Mouse (Mus musculus): Measurements from ENCODE around the gene Chtop. TPM values are rescaled to one million over a fixed set of nuclear protein-coding genes. Genes with fewer than 3 reads are reported as not detected.

Gene Chtop
- polyA plus RNA-seq, 1 experiment from 2014 or later = 151 TPM

DNA sequence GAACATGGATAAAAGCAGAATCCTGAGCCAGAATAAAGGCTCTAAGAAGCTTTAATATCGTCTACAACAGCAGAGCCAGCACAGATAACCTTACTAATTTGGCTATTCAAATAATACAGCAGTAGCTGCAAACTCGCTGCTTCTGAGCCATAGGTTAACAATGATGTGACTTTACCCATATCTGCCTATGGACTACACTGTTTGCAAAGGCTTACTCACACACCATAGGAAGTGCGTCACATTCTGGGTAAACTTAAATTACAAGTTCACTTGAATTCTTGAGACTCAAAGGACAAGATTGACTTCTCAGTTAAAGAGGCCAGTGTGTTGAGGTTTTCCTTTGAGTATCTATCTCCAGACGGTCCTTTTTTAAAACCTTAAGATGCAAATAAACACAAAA, 5.9 kb downstream of the Chtop start:
- Histone ChIP-seq H3K27me3 (ENCODE audit: control insufficient read depth, insufficient read depth, low read length) (no peaks in the 10 kb centered on the region), H3K9ac (ENCODE audit: low read length) (no peak overlapping the region), H3K4me1 (replicated peaks; ENCODE audit: control insufficient read depth, insufficient read depth, low read length) (peaks cover 7% of the 10 kb centered on the region; the same call in 1 of the 2 replicates), H3K36me3 (ENCODE audit: control insufficient read depth, insufficient read depth, low read length) (peaks cover 16% of the 10 kb centered on the region), H3K27ac (ENCODE audit: low read depth, low read length) (no peak overlapping the region), H3K4me3 (ENCODE audit: low read depth, low read length) (no peak overlapping the region), H3K9me3 (ENCODE audit: control insufficient read depth, low read length) (no peaks in the 10 kb centered on the region), H3K4me2 (ENCODE audit: low read depth, low read length, severe bottlenecking) (no peak overlapping the region)
- ATAC-seq (replicated peaks; ENCODE audit: low FRiP score) (no peak), DNase-seq (ENCODE audit: low spot score) (no peak)
- WGBS = 76% methylated on average over 4 of the region's 4 CpGs

DNA sequence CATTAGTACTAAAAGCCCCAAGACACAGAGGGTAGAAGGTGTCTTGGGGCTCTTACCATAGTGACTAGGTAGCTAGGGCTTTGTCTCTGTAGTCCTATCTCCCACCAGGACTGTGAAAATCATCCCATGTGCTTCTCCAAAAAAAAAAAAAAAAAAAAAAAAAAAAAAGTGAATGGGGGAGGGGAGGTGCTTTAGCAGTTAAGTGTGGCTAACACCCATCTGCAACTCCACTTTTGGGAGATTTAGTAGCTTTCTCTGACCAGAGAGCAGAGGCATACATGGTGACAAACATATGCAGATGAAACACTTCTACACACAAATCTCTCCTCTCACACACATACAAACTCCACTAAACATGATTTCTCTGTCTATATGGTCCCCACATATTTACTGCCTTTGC, 11.7 kb downstream of the Chtop start:
- Histone ChIP-seq H3K27ac (ENCODE audit: low read depth, low read length) (no peak overlapping the region), H3K36me3 (ENCODE audit: control insufficient read depth, insufficient read depth, low read length) (peaks cover 15% of the 10 kb centered on the region), H3K27me3 (ENCODE audit: control insufficient read depth, insufficient read depth, low read length) (no peaks in the 10 kb centered on the region), H3K9me3 (ENCODE audit: control insufficient read depth, low read length) (no peaks in the 10 kb centered on the region), H3K4me3 (ENCODE audit: low read depth, low read length) (no peak overlapping the region), H3K4me2 (ENCODE audit: low read depth, low read length, severe bottlenecking) (no peak overlapping the region), H3K9ac (ENCODE audit: low read length) (no peak overlapping the region), H3K4me1 (replicated peaks; ENCODE audit: control insufficient read depth, insufficient read depth, low read length) (no peaks in the 10 kb centered on the region)
- ATAC-seq (replicated peaks; ENCODE audit: low FRiP score) (no peak), DNase-seq (ENCODE audit: low spot score) (no peak)

DNA sequence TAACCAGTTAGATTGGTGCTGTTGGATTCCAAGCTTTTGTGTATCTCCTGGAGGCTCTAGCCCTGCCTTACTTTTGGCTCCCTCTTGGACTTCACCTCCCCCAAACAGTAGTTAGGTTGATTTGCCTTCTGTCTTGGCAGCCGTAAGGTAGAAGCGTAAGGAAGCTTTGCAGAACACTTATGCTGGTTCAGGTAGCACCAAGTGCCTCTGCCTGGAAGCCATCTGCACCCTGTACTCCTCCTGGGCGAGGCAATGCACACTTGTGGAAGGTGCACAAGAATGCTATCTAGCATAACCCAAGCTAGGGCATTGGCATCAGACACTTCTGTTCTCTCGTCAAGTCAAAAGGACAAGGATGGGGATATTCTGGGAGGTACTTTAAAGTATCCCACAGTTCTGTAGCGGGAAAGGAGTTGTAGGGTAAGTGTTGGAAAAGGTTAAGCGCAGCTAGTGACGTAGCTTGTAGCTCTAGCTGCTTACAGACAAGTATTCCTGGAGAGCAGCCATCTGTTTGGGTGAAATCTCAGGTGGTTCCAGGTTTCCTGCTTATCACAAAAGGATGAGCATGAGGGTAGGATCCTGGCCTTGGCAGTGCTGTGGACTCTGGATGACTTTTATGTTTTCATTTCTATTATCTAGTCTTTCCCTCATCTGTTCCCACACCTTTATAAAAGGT, 13.3 kb downstream of the Chtop start:
- Histone ChIP-seq H3K4me3 (ENCODE audit: low read depth, low read length) (no peak overlapping the region), H3K27ac (ENCODE audit: low read depth, low read length) (no peak overlapping the region), H3K9me3 (ENCODE audit: control insufficient read depth, low read length) (no peaks in the 10 kb centered on the region), H3K9ac (ENCODE audit: low read length) (no peak overlapping the region), H3K36me3 (ENCODE audit: control insufficient read depth, insufficient read depth, low read length) (peaks cover 8% of the 10 kb centered on the region; the same call in 1 of the 2 replicates), H3K4me2 (ENCODE audit: low read depth, low read length, severe bottlenecking) (no peak overlapping the region), H3K27me3 (ENCODE audit: control insufficient read depth, insufficient read depth, low read length) (no peaks in the 10 kb centered on the region), H3K4me1 (replicated peaks; ENCODE audit: control insufficient read depth, insufficient read depth, low read length) (no peaks in the 10 kb centered on the region)
- ATAC-seq (replicated peaks; ENCODE audit: low FRiP score) (no peak), DNase-seq (ENCODE audit: low spot score) (no peak)
- 92% methylated on average over 7 of the region's 7 CpGs for WGBS

DNA sequence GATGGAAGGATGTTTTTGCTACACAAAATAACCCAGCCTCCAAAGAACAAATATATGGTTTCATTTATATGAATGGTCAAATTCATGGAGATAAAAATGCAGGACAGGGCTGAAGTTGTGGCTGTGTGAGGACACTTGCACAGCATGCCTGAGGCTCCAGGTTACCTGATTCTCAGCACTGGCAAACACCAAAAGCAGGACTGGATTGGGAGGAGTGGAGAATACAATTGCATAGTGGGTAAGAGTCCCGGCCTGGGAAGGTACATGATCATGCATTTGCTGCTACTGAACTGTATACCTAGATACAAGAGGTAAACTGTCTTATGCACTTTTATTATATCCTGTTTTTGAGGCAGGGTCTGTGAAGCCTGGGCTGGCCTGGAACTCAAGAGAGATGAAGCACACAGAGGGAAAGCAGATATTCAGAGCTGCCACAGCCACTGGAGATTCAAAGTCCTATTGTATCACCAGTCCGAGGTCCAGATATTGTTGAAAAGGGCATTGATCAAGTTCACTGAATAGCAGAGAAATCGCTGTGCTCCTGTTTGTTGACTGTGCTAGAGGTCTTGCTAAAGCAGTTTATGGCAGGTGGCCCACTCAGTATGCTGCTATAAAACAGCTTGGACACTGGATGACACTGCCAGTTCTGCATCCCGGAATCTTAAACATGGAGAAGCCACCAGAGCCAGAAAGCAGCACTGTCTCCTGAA, 15.3 kb downstream of the Chtop start:
- ATAC-seq (replicated peaks; ENCODE audit: low FRiP score) (no peak), DNase-seq (ENCODE audit: low spot score) (no peak)
- Histone ChIP-seq H3K36me3 (ENCODE audit: control insufficient read depth, insufficient read depth, low read length) (peaks cover 8% of the 10 kb centered on the region; the same call in 1 of the 2 replicates), H3K27me3 (ENCODE audit: control insufficient read depth, insufficient read depth, low read length) (no peaks in the 10 kb centered on the region), H3K4me3 (ENCODE audit: low read depth, low read length) (no peak overlapping the region), H3K4me2 (ENCODE audit: low read depth, low read length, severe bottlenecking) (no peak overlapping the region), H3K9ac (ENCODE audit: low read length) (no peak overlapping the region), H3K27ac (ENCODE audit: low read depth, low read length) (no peak overlapping the region), H3K9me3 (ENCODE audit: control insufficient read depth, low read length) (no peaks in the 10 kb centered on the region), H3K4me1 (replicated peaks; ENCODE audit: control insufficient read depth, insufficient read depth, low read length) (0 out of 2 replicates have a peak, but pooled peaks cover 5% of the 10 kb centered on the region)
- WGBS = 52% methylated on average over 4 of the region's 4 CpGs

DNA sequence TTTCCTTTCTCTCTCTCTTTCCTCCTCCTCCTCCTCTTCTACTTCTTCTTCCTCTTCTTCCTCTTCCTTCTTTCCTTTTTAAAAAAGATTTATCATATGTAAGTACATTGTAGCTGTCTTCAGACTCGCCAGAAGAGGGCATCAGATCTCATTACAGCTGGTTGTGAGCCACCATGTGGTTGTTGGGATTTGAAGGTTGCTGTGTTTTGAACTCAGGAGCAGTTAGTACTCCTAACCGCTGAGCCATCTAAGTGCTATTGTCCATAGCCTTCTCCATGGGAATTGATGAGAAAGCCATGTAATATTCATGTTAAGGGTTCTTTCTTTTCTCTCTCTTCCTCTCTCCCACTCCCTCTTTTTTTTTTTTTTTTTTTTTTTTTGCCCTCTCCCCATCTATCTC, 17.9 kb downstream of the Chtop start:
- 35% methylated on average over 2 of the region's 2 CpGs for WGBS
- ATAC-seq (replicated peaks; ENCODE audit: low FRiP score) = no peak
- Histone ChIP-seq H3K9ac (ENCODE audit: low read length) (no peak overlapping the region), H3K27ac (ENCODE audit: low read depth, low read length) (no peak overlapping the region), H3K27me3 (ENCODE audit: control insufficient read depth, insufficient read depth, low read length) (no peaks in the 10 kb centered on the region), H3K4me3 (ENCODE audit: low read depth, low read length) (no peak overlapping the region), H3K9me3 (ENCODE audit: control insufficient read depth, low read length) (no peaks in the 10 kb centered on the region), H3K36me3 (ENCODE audit: control insufficient read depth, insufficient read depth, low read length) (peaks cover 8% of the 10 kb centered on the region), H3K4me2 (ENCODE audit: low read depth, low read length, severe bottlenecking) (no peak overlapping the region), H3K4me1 (replicated peaks; ENCODE audit: control insufficient read depth, insufficient read depth, low read length) (0 out of 2 replicates have a peak, but pooled peaks cover 5% of the 10 kb centered on the region)
- no peak for DNase-seq (ENCODE audit: low spot score)

DNA sequence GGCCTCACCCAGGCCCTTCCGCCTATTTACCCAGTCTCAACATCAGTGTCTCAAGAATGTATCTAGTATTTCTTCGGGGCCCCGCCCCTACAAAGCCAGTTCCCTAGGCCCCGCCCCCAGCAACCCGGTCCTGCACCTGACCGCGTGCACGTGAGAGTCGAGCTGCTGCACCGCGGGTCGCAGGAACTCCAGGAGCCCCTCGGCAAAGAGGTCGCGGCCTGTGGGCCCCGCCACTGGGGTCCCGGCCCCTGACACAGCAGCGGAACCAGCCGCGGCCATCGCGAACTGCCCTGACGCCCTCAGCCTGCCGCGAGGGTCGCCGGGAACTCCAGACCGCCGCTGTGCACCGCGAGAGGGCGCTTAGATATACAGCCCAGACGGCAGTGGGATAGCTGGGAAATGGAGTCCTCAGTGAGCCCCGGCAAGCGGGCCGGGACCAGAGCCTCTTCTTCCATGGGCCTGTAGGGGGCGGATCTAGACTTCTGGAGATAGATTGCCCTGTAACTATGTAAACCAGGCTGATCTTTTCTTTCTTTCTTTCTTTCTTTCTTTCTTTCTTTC, 18.5 kb downstream of the Chtop start, which contains the start of gene Snapin:
Gene Snapin, minus strand, starts transcription at position 338 of the 561 bp plus-strand sequence.
- Histone ChIP-seq H3K36me3 (ENCODE audit: control insufficient read depth, insufficient read depth, low read length) (peaks cover 11% of the 10 kb centered on the region), H3K4me1 (replicated peaks; ENCODE audit: control insufficient read depth, insufficient read depth, low read length) (0 out of 2 replicates have a peak, but pooled peaks cover 5% of the 10 kb centered on the region), H3K27ac (ENCODE audit: low read depth, low read length) (no peak within 1 kb of the TSS), H3K4me3 (ENCODE audit: low read depth, low read length) (peak within 1 kb of the TSS; percentile 75), H3K4me2 (ENCODE audit: low read depth, low read length, severe bottlenecking) (peak within 1 kb of the TSS; percentile 57), H3K9ac (ENCODE audit: low read length) (peak within 1 kb of the TSS; percentile 77), H3K9me3 (ENCODE audit: control insufficient read depth, low read length) (no peaks in the 10 kb centered on the region), H3K27me3 (ENCODE audit: control insufficient read depth, insufficient read depth, low read length) (no peaks in the 10 kb centered on the region)
- WGBS = under 1% methylated on average over 37 of the region's 37 CpGs
- DNase-seq (ENCODE audit: low spot score) (peak; percentile 97), ATAC-seq (replicated peaks; ENCODE audit: low FRiP score) (peak; percentile 98)

DNA sequence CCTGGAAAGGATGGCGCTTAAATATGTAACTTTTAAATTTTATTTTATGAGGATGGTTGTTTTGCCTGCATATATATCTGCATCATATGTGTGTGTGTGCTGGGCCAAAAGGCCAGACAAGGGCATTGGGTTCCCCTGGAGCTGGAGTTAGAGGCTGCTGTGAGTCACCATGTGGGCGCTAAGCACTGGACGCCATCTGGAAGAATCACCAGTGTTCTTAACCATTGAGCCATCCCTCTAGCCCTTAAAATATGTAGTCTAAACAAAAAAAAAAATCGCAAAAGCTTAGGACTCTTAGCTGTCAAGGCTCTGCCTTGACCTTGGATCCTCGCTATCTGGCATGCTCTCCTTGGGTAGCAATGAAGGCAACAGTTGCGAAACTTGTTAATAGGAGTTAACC, 20.7 kb downstream of the Chtop start:
- no peak for ATAC-seq (replicated peaks; ENCODE audit: low FRiP score)
- Histone ChIP-seq H3K9ac (ENCODE audit: low read length) (no peak overlapping the region), H3K4me2 (ENCODE audit: low read depth, low read length, severe bottlenecking) (no peak overlapping the region), H3K4me1 (replicated peaks; ENCODE audit: control insufficient read depth, insufficient read depth, low read length) (0 out of 2 replicates have a peak, but pooled peaks cover 5% of the 10 kb centered on the region), H3K27me3 (ENCODE audit: control insufficient read depth, insufficient read depth, low read length) (no peaks in the 10 kb centered on the region), H3K9me3 (ENCODE audit: control insufficient read depth, low read length) (no peaks in the 10 kb centered on the region), H3K4me3 (ENCODE audit: low read depth, low read length) (no peak overlapping the region), H3K27ac (ENCODE audit: low read depth, low read length) (no peak overlapping the region), H3K36me3 (ENCODE audit: control insufficient read depth, insufficient read depth, low read length) (peaks cover 21% of the 10 kb centered on the region)
- WGBS = 90% methylated on average over 6 of the region's 6 CpGs
- DNase-seq (ENCODE audit: low spot score) = no peak

DNA sequence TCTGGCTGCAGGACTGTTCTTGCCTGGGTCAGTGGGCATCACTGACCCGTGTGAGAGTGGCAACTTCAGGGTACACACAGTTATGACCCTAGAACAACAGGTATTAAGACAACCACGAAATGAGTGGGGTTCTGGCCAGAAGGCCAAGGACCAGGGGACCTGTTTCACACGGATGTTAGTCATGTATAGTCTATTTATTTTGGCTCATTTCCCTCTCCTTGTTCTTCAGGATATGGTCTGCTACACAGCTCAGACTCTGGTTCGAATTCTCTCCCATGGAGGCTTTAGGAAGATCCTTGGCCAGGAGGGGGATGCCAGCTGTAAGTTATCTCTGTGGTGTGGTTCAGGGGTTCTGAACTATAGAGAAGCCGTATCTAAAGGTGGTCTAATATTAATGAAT, 22.3 kb downstream of the Chtop start:
- H3K9ac ChIP-seq (ENCODE audit: low read length) = no peak overlapping the region
- H3K36me3 ChIP-seq (ENCODE audit: control insufficient read depth, insufficient read depth, low read length) = peaks cover 26% of the 10 kb centered on the region
- no peak for DNase-seq (ENCODE audit: low spot score)
- ATAC-seq (replicated peaks; ENCODE audit: low FRiP score) = no peak
- 86% methylated on average over 5 of the region's 5 CpGs for WGBS
- no peak overlapping the region for H3K4me2 ChIP-seq (ENCODE audit: low read depth, low read length, severe bottlenecking)
- 0 out of 2 replicates have a peak, but pooled peaks cover 5% of the 10 kb centered on the region for H3K4me1 ChIP-seq (replicated peaks; ENCODE audit: control insufficient read depth, insufficient read depth, low read length)
- no peaks in the 10 kb centered on the region for H3K27me3 ChIP-seq (ENCODE audit: control insufficient read depth, insufficient read depth, low read length)
- no peak overlapping the region for H3K4me3 ChIP-seq (ENCODE audit: low read depth, low read length)
- H3K9me3 ChIP-seq (ENCODE audit: control insufficient read depth, low read length) = no peaks in the 10 kb centered on the region
- H3K27ac ChIP-seq (ENCODE audit: low read depth, low read length) = no peak overlapping the region
